Mouse (Mus musculus): ENCODE measurements around the gene Tagln3.

- no peak for TF ChIP-seq CTCF (IDR thresholded peaks at IDR 0.05; ENCODE audit: control insufficient read depth, insufficient read depth, insufficient replicate concordance, low read depth, low read length)
- TF ChIP-seq POLR2A (IDR thresholded peaks at IDR 0.05; ENCODE audit: control insufficient read depth, low read depth, low read length), result no peak
These were observed 4.3 kb downstream of the Tagln3 start for GRCm38 (mm10) chr16:45720022-45720630.
